Mouse (Mus musculus) CD4-positive, CD25-positive, alpha-beta regulatory T cell, adult 2 months (primary cell): ENCODE results near the gene Lgals3bp.

ENCODE experiments used
- DNase-seq: peaks from one replicate; pipeline ENCODE4 v3.0.0-alpha.2; 2012; ENCODE audit warnings: low read depth, low spot score

Gene Lgals3bp

DNA sequence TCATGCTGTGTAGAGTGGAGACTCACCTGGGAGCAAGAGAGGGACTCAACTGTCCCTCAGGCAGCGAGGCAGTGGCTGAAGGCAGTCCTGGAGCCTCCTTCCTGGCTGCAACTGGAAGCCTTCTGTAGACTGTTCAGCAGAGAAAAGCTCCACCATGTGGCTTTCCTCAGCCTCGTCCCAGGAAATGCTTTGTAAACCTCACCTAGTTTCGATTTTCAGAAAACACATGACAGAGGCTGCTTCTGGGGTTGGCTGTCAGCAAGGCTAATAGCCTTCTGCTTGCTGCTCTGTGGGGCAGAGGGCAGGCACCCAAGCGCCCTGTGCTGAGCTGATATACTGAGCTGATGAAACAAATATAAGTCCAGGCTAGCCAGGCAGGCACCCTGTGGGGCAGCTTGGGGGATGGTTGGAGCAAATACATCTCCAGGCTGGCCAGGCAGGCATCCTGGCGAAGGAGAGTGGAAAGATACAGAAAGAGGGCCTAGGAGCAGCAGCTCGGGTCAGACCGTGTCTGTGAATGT lies at the start of gene Lgals3bp:
Gene Lgals3bp, minus strand, starts transcription at position 333 of the 521 bp plus-strand sequence.
- peak; percentile 82 for DNase-seq

DNA sequence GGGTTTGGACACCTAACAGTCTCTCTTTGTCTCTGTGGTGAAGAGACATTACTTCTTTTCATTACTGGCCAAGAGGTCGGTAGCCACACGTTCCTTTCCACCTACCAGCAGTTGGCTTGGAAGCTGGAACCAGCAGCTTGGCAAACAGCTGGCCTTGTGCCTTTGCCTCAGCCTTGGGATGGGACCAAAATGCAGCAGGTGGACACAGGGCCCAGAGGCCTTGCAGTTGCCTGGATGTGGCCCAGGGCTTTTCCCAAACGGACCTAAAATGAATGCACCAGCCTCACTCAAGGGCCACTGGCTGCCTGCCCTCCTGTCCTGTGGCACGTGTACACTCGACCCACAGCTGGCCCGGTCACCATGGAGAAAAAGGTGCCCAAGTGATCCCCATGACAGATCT lies 49.3 kb upstream of the Lgals3bp start:
- no peak for DNase-seq

GRCm38 (mm10) chr11:118448385-118448784 lies 46.5 kb upstream of the Lgals3bp start:
- no peak for DNase-seq

GRCm38 (mm10) chr11:118447346-118447745 lies 45.5 kb upstream of the Lgals3bp start:
- DNase-seq: no peak

DNA sequence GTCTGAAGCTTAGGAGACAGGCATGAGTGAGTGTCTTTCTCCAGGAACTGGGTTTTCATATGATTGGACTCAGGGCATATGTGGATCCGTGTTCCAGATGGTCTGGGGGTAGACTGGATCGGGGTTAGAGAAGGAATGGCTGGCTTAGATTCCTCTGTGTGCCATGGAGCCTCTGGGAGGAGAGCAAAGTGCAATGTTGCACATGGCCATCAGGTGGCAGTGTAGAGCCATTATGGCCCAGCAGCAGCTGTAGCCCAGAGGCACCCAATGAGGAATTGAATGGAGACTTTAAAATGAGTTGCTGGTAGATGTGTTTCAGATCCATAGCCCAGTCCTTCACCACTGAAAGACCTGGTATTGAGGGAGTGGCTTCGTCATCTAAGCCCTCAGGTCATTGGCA lies 44.0 kb upstream of the Lgals3bp start:
- peak; percentile 87 for DNase-seq

DNA sequence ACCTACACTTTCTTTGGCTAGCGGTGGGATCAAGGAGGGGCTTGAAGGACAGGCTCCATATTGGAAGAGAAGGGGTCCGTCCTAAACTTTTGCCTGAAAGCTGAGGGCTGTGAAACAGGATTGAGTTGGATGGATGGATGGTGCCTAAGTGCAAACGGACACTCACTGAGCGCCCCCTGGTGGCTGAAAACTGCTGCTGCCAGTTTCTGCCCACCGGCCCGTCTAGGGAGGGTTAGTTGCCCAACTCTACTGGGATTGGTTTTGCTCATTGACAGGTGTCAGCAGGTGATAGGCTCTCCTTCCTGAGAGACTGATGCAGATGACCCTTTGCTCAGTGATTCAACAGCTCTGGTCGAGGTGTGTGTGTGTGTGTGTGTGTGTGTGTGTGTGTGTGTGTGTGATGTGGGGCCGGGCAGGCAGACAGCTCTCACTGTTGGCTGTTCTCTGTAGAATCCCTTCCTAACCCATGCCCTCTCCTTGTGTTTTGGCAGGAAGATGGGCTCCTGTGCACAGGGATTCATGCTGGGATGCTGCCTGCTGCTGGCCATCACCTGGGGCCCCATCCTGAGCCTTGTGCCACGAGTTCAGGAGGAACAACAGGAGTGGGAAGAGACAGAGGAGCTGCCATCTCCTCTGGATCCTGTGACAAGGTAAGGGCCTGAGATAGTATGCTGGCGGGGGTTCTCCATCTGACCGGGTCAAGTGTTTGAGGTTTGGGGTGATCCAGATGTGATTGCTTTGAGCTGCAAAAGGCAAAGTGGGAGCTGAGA lies 41.5 kb upstream of the Lgals3bp start:
- peak; percentile 80 for DNase-seq

- no peak for DNase-seq
These were observed 40.8 kb upstream of the Lgals3bp start for GRCm38 (mm10) chr11:118442691-118443090.

- no peak for DNase-seq
These were observed 36.9 kb upstream of the Lgals3bp start for GRCm38 (mm10) chr11:118438665-118439414.

DNA sequence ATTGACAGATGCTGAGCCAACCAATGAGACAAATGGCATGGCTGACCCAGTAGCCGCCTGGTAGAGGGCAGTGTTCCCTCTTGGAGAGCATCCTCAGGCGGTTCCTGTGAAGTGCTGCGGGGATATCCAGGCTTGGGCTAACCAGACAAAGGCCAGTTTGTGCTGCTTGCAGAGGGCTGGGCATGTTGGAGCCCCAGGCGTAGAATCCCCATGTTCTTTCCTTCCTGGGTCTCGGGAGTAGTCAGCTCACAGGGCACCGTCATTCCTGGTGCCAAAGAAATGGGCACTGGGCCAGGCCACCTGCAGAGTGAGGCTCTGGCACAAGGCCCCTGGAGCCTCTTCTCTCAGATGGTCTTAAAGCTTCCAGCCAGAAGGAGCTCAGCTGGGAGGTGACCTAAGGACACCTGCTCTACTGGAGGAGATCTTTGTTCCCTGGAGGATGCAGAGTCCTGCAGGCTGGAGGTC lies 34.6 kb upstream of the Lgals3bp start:
- no peak for DNase-seq

GRCm38 (mm10) chr11:118434093-118434492 lies 32.2 kb upstream of the Lgals3bp start:
- DNase-seq: no peak

DNA sequence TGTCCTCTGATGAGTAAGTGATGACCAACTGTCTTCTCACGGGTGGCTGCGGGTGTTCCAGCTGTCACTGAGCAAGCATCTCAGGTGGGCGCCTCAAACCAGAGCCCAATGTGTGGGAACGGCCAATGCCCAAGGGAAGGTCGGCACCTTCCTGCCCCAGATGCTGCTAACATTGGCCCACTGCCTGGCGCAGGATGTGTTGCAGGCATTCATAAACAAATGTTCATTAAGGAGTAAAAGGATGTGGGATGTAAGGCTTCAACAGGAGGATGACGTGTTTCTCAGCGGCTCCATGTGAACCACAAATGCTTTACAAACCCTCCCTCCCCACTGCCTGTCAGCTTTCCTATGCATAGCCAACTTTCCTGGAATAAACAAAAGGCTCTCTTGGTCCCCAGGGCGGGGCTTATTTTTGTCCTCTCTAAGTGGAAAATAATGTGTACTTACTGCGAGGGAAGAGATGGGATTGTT lies 31.5 kb upstream of the Lgals3bp start:
- DNase-seq: no peak

DNA sequence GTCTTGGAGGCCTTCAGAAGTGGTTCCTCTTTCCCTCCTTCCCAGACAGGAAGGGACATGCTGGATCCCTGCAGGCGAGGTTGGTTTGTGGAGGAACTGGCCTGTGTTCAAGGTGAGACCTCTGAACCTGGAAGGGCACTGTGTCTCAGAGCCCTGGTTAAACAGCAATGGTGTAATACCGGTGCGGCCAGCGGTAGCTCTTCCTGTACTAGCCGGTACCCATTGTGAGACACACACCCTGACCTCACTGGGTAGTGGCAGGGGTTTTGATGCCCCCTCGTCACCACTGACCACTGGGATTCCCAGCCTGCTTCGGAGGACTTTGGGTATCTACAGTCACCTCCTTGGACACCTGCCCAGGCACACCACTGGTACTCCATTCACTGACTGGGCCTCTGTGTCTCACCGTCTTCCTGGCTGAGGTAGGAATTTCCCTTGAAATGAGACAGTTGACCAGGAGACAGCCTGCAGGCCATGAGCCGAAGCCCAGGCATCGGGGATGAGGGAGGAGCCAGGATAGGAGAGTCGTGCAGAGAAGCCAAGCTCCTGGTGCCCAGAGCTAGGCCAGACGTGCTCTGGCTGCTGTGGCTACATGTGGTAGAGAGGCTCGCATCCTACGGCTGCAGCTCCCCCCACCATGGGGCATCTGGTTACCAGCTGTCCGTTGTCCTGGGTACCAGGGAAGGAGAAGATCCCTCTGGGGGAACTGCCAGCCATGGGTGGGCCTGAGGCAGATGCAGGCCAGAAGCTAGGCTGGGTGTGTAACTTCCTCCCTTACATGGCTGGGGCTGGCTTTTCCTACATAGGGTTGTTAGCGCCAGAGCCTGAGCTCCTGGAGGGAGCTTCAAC lies 29.4 kb upstream of the Lgals3bp start:
- no peak for DNase-seq

GRCm38 (mm10) chr11:118430291-118430885 lies 28.5 kb upstream of the Lgals3bp start:
- no peak for DNase-seq

DNA sequence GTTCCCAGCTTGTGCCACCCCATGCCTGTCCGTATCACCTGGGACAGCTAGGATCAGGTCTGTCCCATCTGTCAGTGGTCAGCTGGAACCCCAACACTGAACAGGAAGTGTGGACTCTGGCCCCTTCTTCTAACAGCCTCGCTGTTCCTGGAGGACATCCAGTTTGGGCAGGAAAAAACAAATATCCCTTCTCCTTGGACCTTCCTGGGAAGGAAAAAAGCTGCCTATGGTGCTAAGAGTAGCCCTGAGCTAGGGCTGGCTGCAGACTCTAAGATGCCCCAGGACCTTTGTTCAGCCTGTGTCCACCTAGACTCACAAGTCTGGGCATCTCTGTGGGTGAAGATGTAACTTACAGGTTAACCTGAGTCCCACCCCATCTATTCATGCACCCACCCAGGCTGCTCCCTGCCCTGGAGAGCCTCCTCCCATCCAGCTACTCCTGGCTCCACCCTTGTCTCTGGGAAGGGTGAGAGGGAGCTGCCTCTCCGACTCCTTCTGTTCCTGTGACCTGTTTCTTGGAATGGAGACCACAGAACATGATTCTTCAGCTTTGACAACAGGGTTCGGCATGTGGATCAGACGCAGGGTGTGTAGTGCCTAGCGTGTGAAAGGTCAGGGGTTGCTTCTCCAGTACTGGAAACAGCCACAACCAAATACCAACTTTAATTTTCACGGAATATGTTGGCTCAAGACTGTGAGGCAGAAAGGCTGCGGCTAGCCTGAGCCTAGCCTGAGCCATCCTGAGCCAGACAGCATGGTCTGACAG lies 27.2 kb upstream of the Lgals3bp start:
- DNase-seq: no peak

- DNase-seq: no peak
These were observed 26.6 kb upstream of the Lgals3bp start for GRCm38 (mm10) chr11:118428460-118428868.

- peak; percentile 34 for DNase-seq
These were observed 26.1 kb upstream of the Lgals3bp start, which contains the start of gene C1qtnf1 for GRCm38 (mm10) chr11:118427986-118428385. Gene C1qtnf1, plus strand, starts transcription at chr11:118428203.

DNA sequence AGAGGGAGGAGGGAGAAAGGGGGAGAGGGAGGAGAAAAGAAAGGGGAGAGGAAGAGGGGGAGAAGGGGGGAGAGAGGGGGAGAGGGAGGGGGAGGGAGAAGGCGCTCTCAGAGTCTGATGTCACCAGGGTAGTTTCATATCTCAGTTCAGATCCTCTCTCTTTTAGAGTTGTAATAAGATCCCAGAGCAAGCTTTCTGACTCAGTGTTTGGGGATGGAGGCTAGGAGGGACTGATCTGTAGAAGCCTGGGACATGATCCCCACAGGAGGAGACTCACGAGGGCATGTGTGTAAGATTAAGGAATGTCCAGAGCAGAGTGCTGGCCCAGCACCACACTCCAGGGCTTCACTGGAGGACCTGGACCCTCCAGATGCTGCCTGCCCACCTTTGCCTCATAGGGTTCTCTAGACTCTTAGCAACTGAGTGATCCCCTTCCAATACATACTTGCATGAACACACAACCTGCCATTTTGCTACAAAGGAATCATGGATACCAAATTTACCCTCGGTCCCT lies 25.4 kb upstream of the Lgals3bp start:
- DNase-seq: no peak

- DNase-seq: no peak
These were observed 24.9 kb upstream of the Lgals3bp start for GRCm38 (mm10) chr11:118426765-118427164.

GRCm38 (mm10) chr11:118424621-118425335 lies 22.9 kb upstream of the Lgals3bp start:
- DNase-seq: no peak
